Mouse (Mus musculus): ENCODE measurements around the gene Ptch1.

DNA sequence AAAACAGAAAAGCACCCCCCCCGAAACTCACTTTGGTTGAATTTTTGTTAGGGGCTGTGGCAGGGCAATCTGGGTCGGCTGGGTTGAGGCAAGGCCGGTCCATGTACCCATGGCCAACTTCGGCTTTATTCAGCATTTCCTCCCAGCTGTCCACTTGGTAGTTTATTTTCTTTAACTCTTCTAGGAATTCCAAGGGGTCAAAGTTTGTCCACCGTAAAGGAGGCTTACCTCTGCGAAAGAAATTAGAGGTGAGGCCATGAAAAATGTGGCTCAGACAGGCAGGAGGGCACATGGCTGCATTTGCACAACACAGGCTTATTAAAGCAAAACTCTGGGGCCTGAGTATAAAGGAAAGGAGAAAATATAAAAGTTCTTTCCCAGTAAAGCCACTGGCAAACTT lies 29.9 kb downstream of the Ptch1 start:
- TF ChIP-seq POLR2A (IDR thresholded peaks at IDR 0.05; ENCODE audit: control insufficient read depth, low read depth, low read length): no peak
- no peak for TF ChIP-seq CTCF (IDR thresholded peaks at IDR 0.05; ENCODE audit: control insufficient read depth, insufficient read depth, insufficient replicate concordance, low read depth, low read length)
